Mouse (Mus musculus) CH12.LX (cell line): ENCODE data around the gene Lamtor2. TPM values are rescaled to one million over a fixed set of nuclear protein-coding genes. Genes with fewer than 3 reads are reported as not detected.
A peak's percentile ranks its signal among the peaks of the same experiment; 100 is the strongest.

ENCODE experiments used
- DNase-seq: peaks from one replicate; pipeline ENCODE4 v3.0.0-alpha.2; 2013; ENCODE audit errors: extremely low read depth
- H3K27ac ChIP-seq: 2 replicates; pipeline ENCODE4 v1.5.1; 2012; ENCODE audit warnings: low read depth, mild to moderate bottlenecking, control low read depth, moderate library complexity; ENCODE audit not compliant: insufficient read depth
- H3K27me3 ChIP-seq: replicated peaks from 2 replicates; pipeline ENCODE3; 2012; ENCODE audit warnings: inconsistent platforms
- H3K36me3 ChIP-seq, 2 experiments: replicated peaks in 1 of 2; 2 replicates each; pipeline versions ENCODE3 to v1.6.1; 2012; ENCODE audit warnings: inconsistent platforms in 1 of 2, low read length in 1 of 2, mild to moderate bottlenecking in 1 of 2, mixed read lengths in 1 of 2, moderate library complexity in 1 of 2; ENCODE audit not compliant: control insufficient read depth in 1 of 2, insufficient read depth in 1 of 2
- H3K4me1 ChIP-seq, 2 experiments: 2 replicates each; pipeline ENCODE4 v1.6.1; 2012; ENCODE audit warnings: inconsistent platforms in 1 of 2, moderate library complexity in 1 of 2; ENCODE audit not compliant: insufficient read depth in 2 of 2, control insufficient read depth in 1 of 2
- H3K4me2 ChIP-seq: 2 replicates; pipeline ENCODE4 v1.6.1; 2012; ENCODE audit warnings: low read depth, mild to moderate bottlenecking, control low read depth; ENCODE audit not compliant: poor library complexity, insufficient read depth, severe bottlenecking
- H3K4me3 ChIP-seq, 3 experiments: fragments of 150-350 bp in 1 of 3; sonication (generic) in 1 of 3; replicated peaks in 1 of 3; 2 replicates each; pipeline versions ENCODE3 to v1.5.1; 2011 to 2012; ENCODE audit warnings: low read depth in 2 of 3, low read length in 2 of 3, mild to moderate bottlenecking in 2 of 3, moderate library complexity in 2 of 3, control low read depth in 1 of 3, improper control_type of control experiment in 1 of 3, inconsistent platforms in 1 of 3, mixed read lengths in 1 of 3; ENCODE audit not compliant: poor library complexity in 1 of 3
- H3K79me2 ChIP-seq: replicated peaks from 2 replicates; pipeline ENCODE4 v1.6.1; 2012; ENCODE audit warnings: mild to moderate bottlenecking, moderate library complexity; ENCODE audit not compliant: control insufficient read depth, poor library complexity, insufficient read depth, severe bottlenecking; ENCODE audit errors: extremely low read depth
- H3K9ac ChIP-seq: 2 replicates; pipeline ENCODE4 v1.6.1; 2012; ENCODE audit warnings: low read depth, mild to moderate bottlenecking, control low read depth, moderate library complexity; ENCODE audit not compliant: insufficient read depth
- H3K9me3 ChIP-seq: replicated peaks from 2 replicates; pipeline ENCODE3; 2012; ENCODE audit warnings: low read length, inconsistent platforms, mixed read lengths
- BHLHE40 ChIP-seq: IDR thresholded peaks from 2 replicates; pipeline ENCODE4 v1.6.1; 2011; ENCODE audit warnings: mild to moderate bottlenecking, low read depth, low read length, improper control_type of control experiment
- CHD1 ChIP-seq: IDR thresholded peaks from 2 replicates; pipeline ENCODE4 v1.6.1; 2012; ENCODE audit warnings: low read depth, low read length, improper control_type of control experiment, inconsistent platforms
- CHD2 ChIP-seq: IDR thresholded peaks from 2 replicates; pipeline ENCODE4 v1.6.1; 2011; ENCODE audit warnings: low read length, improper control_type of control experiment
- CTCF ChIP-seq, 2 experiments: IDR thresholded peaks in 1 of 2; conservative IDR thresholded peaks in 1 of 2; 2 replicates each; pipeline ENCODE4 v1.5.1; 2011 to 2012; ENCODE audit warnings: low read depth in 2 of 2, low read length in 2 of 2, improper control_type of control experiment in 1 of 2, inconsistent platforms in 1 of 2, mild to moderate bottlenecking in 1 of 2, moderate library complexity in 1 of 2
- ELF1 ChIP-seq: IDR thresholded peaks from 2 replicates; pipeline ENCODE4 v1.6.1; 2014; ENCODE audit warnings: low read depth, mild to moderate bottlenecking, inconsistent platforms, low read length, improper control_type of control experiment
- EP300 ChIP-seq: IDR thresholded peaks from 2 replicates; pipeline ENCODE4 v1.6.1; 2011; ENCODE audit warnings: low read length, improper control_type of control experiment
- ETS1 ChIP-seq: conservative IDR thresholded peaks from 2 replicates; pipeline ENCODE4 v1.6.1; 2012; ENCODE audit warnings: low read depth, mild to moderate bottlenecking, inconsistent platforms, low read length, improper control_type of control experiment, moderate library complexity
- GABPA ChIP-seq: IDR thresholded peaks from 2 replicates; pipeline ENCODE4 v1.6.1; 2012; ENCODE audit warnings: low read depth, low read length, improper control_type of control experiment, inconsistent platforms; ENCODE audit not compliant: insufficient replicate concordance
- HCFC1 ChIP-seq: IDR thresholded peaks from 2 replicates; pipeline ENCODE4 v1.6.1; 2012; ENCODE audit warnings: low read depth, mild to moderate bottlenecking, inconsistent platforms, low read length, improper control_type of control experiment
- IRF4 ChIP-seq: IDR thresholded peaks from 2 replicates; pipeline ENCODE4 v1.6.1; 2014; ENCODE audit warnings: low read depth, mild to moderate bottlenecking, inconsistent platforms, low read length, improper control_type of control experiment
- JUN ChIP-seq: IDR thresholded peaks from 2 replicates; pipeline ENCODE4 v1.6.1; 2011; ENCODE audit warnings: low read depth, mild to moderate bottlenecking, low read length, improper control_type of control experiment, moderate library complexity; ENCODE audit not compliant: insufficient read depth
- JUND ChIP-seq: conservative IDR thresholded peaks from 2 replicates; pipeline ENCODE4 v1.6.1; 2011; ENCODE audit warnings: low read depth, low read length, improper control_type of control experiment
- KAT2A ChIP-seq: IDR thresholded peaks from 2 replicates; pipeline ENCODE4 v1.6.1; 2012; ENCODE audit warnings: low read length, improper control_type of control experiment, inconsistent platforms; ENCODE audit not compliant: insufficient replicate concordance
- MAFK ChIP-seq: IDR thresholded peaks from 2 replicates; pipeline ENCODE4 v1.6.1; 2011; ENCODE audit warnings: low read length, improper control_type of control experiment; ENCODE audit not compliant: insufficient replicate concordance
- MAX ChIP-seq: IDR thresholded peaks from 2 replicates; pipeline ENCODE4 v1.6.1; 2011; ENCODE audit warnings: low read length, improper control_type of control experiment
- MAZ ChIP-seq: IDR thresholded peaks from 2 replicates; pipeline ENCODE4 v1.6.1; 2012; ENCODE audit warnings: low read depth, mild to moderate bottlenecking, inconsistent platforms, low read length, improper control_type of control experiment, moderate library complexity
- MEF2A ChIP-seq: IDR thresholded peaks from 2 replicates; pipeline ENCODE4 v1.6.1; 2014; ENCODE audit warnings: low read depth, mild to moderate bottlenecking, inconsistent platforms, low read length, improper control_type of control experiment, borderline replicate concordance
- MXI1 ChIP-seq: IDR thresholded peaks from 2 replicates; pipeline ENCODE4 v1.6.1; 2011; ENCODE audit warnings: mild to moderate bottlenecking, low read depth, low read length, improper control_type of control experiment
- MYC ChIP-seq: IDR thresholded peaks from 2 replicates; pipeline ENCODE4 v1.6.1; 2011; ENCODE audit warnings: low read depth, mild to moderate bottlenecking, improper control_type of control experiment, low read length
- NELFE ChIP-seq: IDR thresholded peaks from 2 replicates; pipeline ENCODE4 v1.6.1; 2011; ENCODE audit warnings: low read depth, low read length, improper control_type of control experiment
- NRF1 ChIP-seq: IDR thresholded peaks from 2 replicates; pipeline ENCODE4 v1.6.1; 2014; ENCODE audit warnings: low read depth, mild to moderate bottlenecking, inconsistent platforms, low read length, improper control_type of control experiment, moderate library complexity
- PAX5 ChIP-seq: IDR thresholded peaks from 2 replicates; pipeline ENCODE4 v1.6.1; 2012; ENCODE audit warnings: low read length, inconsistent platforms, mixed read lengths
- POLR2A ChIP-seq: IDR thresholded peaks from 2 replicates; pipeline ENCODE4 v1.6.1; 2011; ENCODE audit warnings: low read depth, mild to moderate bottlenecking, improper control_type of control experiment, low read length
- RAD21 ChIP-seq: IDR thresholded peaks from 2 replicates; pipeline ENCODE4 v1.6.1; 2011; ENCODE audit warnings: low read depth, mild to moderate bottlenecking, low read length, improper control_type of control experiment, moderate library complexity
- RCOR1 ChIP-seq: conservative IDR thresholded peaks from 2 replicates; pipeline ENCODE4 v1.6.1; 2012; ENCODE audit warnings: low read depth, mild to moderate bottlenecking, inconsistent platforms, low read length, improper control_type of control experiment
- SIN3A ChIP-seq: IDR thresholded peaks from 2 replicates; pipeline ENCODE4 v1.6.1; 2012; ENCODE audit warnings: low read length, improper control_type of control experiment, inconsistent platforms
- SMC3 ChIP-seq: IDR thresholded peaks from 2 replicates; pipeline ENCODE4 v1.6.1; 2011; ENCODE audit warnings: low read depth, low read length, improper control_type of control experiment
- TBP ChIP-seq: conservative IDR thresholded peaks from 2 replicates; pipeline ENCODE4 v1.6.1; 2011; ENCODE audit warnings: low read depth, low read length, improper control_type of control experiment
- TCF12 ChIP-seq: IDR thresholded peaks from 2 replicates; pipeline ENCODE4 v1.6.1; 2014; ENCODE audit warnings: low read depth, mild to moderate bottlenecking, inconsistent platforms, low read length, improper control_type of control experiment
- UBTF ChIP-seq: IDR thresholded peaks from 2 replicates; pipeline ENCODE4 v1.6.1; 2012; ENCODE audit warnings: low read depth, mild to moderate bottlenecking, inconsistent platforms, low read length, improper control_type of control experiment, moderate library complexity
- USF1 ChIP-seq: IDR thresholded peaks from 2 replicates; pipeline ENCODE4 v1.6.1; 2014; ENCODE audit warnings: low read depth, mild to moderate bottlenecking, inconsistent platforms, low read length, improper control_type of control experiment
- USF2 ChIP-seq: conservative IDR thresholded peaks from 2 replicates; pipeline ENCODE4 v1.6.1; 2011; ENCODE audit warnings: low read depth, low read length, improper control_type of control experiment
- ZC3H11A ChIP-seq: IDR thresholded peaks from 2 replicates; pipeline ENCODE4 v1.6.1; 2012; ENCODE audit warnings: low read depth, mild to moderate bottlenecking, inconsistent platforms, low read length, improper control_type of control experiment
- ZKSCAN1 ChIP-seq: IDR thresholded peaks from 2 replicates; pipeline ENCODE4 v1.6.1; 2012; ENCODE audit warnings: low read depth, inconsistent platforms, low read length, improper control_type of control experiment, borderline replicate concordance
- ZMIZ1 ChIP-seq: IDR thresholded peaks from 2 replicates; pipeline ENCODE4 v1.6.1; 2012; ENCODE audit warnings: low read depth, mild to moderate bottlenecking, inconsistent platforms, low read length, improper control_type of control experiment
- ZNF384 ChIP-seq: IDR thresholded peaks from 2 replicates; pipeline ENCODE4 v1.6.1; 2012; ENCODE audit warnings: low read depth, low read length, improper control_type of control experiment, inconsistent platforms
- dilution Hi-C: fragments of 300-500 bp; cut with MboI; formaldehyde crosslinking; loops from 2 replicates; pipeline ENCODE4 v1.14.3; 2020; ENCODE audit warnings: low sequenced_read_pairs; ENCODE audit not compliant: extremely low pct_unique_long_range_greater_than_20kb, extremely low pct_ligation_motif_present
- in situ Hi-C: fragments of 300-500 bp; cut with MboI; formaldehyde crosslinking; loops from 3 replicates; pipeline ENCODE4 v1.14.3; 2019; ENCODE audit warnings: low sequenced_read_pairs, low pct_ligation_motif_present, low pct_unique_long_range_greater_than_20kb, mixed read lengths
- polyA plus RNA-seq: library from polyadenylated mRNA; unstranded; fragments of >175 nt; gene quantifications from 2 replicates; pipeline ENCODE4 v1.2.1, GENCODE M21; 2012; ENCODE audit warnings: low read depth; ENCODE audit not compliant: insufficient read length
- total RNA-seq, 2 experiments: library from RNA; depleted of rRNA; stranded (reverse); fragments of 300-350 nt in 1 of 2; fragments of >200 nt in 1 of 2; gene quantifications; 2 replicates each; pipeline ENCODE4 v1.2.3; 2012 to 2014

Gene Lamtor2
- total and polyA plus RNA-seq, 3 experiments: 44.0 to 96.6 (median 56.0) TPM

DNA sequence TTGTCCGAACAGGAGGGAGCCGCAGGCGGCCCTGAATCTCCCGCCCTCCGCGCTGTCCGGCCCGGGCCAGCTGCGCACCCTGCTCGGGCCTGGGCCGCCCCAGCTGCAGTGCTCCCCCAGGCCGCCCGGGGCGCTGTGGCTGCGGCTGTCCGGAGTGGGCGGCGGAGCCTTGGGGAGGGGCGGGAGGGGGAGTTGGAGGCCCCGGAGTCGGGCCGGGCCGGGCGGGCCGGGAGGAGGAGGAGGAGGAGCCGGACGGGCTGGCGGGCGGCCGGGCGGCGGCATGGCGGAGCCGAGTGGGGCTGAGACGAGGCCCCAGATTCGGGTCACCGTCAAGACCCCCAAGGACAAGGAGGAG lies 628 bp upstream of the Lamtor2 start, which contains the start of gene Ubqln4:
Gene Ubqln4 (plus strand): TSS at position 234 of the 355 bp plus-strand sequence.
- no peaks in the 10 kb centered on the region for H3K9me3 ChIP-seq
- no peaks in the 10 kb centered on the region for H3K27me3 ChIP-seq
- peak within 1 kb of the TSS; percentile 92 to 97 (median 93) for H3K4me3 ChIP-seq
- H3K4me1 ChIP-seq: peaks cover 7 to 28% of the 10 kb centered on the region in 2 experiments; a peak in 3 of 4 replicates
- DNase-seq: peak; percentile 78
- TF ChIP-seq JUN (no peak), CHD2 (no peak), TBP (no peak), NRF1 (peak; percentile 71), SIN3A (no peak), HCFC1 (no peak), MAFK (no peak), ZKSCAN1 (no peak), RCOR1 (no peak), MXI1 (no peak; the same call in 1 of the 2 replicates), ELF1 (peak; percentile 45; the same call in 1 of the 2 replicates), RAD21 (no peak; the same call in none of the 2 replicates), MAX (no peak), KAT2A (0 out of 2 replicates have a peak, but pooled peaks have one; percentile 27), JUND (no peak), ETS1 (no peak), ZMIZ1 (peak; percentile 73), UBTF (peak; percentile 60), USF1 (no peak; the same call in 1 of the 2 replicates), BHLHE40 (no peak), GABPA (no peak), CHD1 (no peak), NELFE (peak; percentile 73), MEF2A (peak; percentile 32; the same call in 1 of the 2 replicates), USF2 (no peak), ZNF384 (no peak), POLR2A (peak; percentile 83), IRF4 (0 out of 2 replicates have a peak, but pooled peaks have one; percentile 33), PAX5 (no peak), TCF12 (peak; percentile 81), MYC (no peak), CTCF (conservative IDR thresholded peaks at IDR 0.05 in 1 of 2, IDR thresholded peaks at IDR 0.05 in 1 of 2; ENCODE audit: low read depth in 2 of 2, low read length in 2 of 2) (peak in 1 of 2 experiments; percentile 73; a peak in 2 of 4 replicates), SMC3 (peak; percentile 8; the same call in 1 of the 2 replicates), MAZ (peak; percentile 69; the same call in 1 of the 2 replicates), ZC3H11A (no peak), EP300 (no peak)
- in situ Hi-C loops (loop anchor here (10.0 kb wide), 1 partner anchor 201 kb away; no protein-coding TSS in a partner anchor), dilution Hi-C loops (no loop called here)
- H3K9ac ChIP-seq: peak within 1 kb of the TSS; percentile 91
- H3K27ac ChIP-seq: peak within 1 kb of the TSS; percentile 70
- peak within 1 kb of the TSS; percentile 82 for H3K4me2 ChIP-seq
- H3K36me3 ChIP-seq: peaks cover 23 to 47% of the 10 kb centered on the region in 2 experiments
- peaks cover 14% of the 10 kb centered on the region for H3K79me2 ChIP-seq
